Mouse (Mus musculus) heart, embryonic 11.5 days (tissue): ENCODE results near the gene Mrgprx2. TPM values are rescaled to one million over a fixed set of nuclear protein-coding genes. Genes with fewer than 3 reads are reported as not detected.
"Not testable (repeated sequence)": the region's sequence is repeated elsewhere in the genome, so short reads cannot be mapped to it uniquely, and the experiment has no call there.

ENCODE experiments used
- ATAC-seq: fragments of 200-750 bp; cut with Nextera tagmentation; replicated peaks from 2 replicates; pipeline ENCODE4 v1.8.0; 2017; ENCODE audit warnings: moderate library complexity; ENCODE audit not compliant: insufficient number of reproducible peaks, low FRiP score, low TSS enrichment
- H3K27ac ChIP-seq: fragments of 300-500 bp; sonication (generic); 2 replicates; pipeline ENCODE4 v1.5.1; 2014; ENCODE audit warnings: mild to moderate bottlenecking, low read depth, low read length
- H3K27me3 ChIP-seq: fragments of 300-500 bp; sonication (generic); 2 replicates; pipeline ENCODE4 v1.6.1; 2014; ENCODE audit warnings: mild to moderate bottlenecking, low read length, mixed read lengths; ENCODE audit not compliant: control insufficient read depth, insufficient read depth
- H3K36me3 ChIP-seq: fragments of 300-500 bp; sonication (generic); 2 replicates; pipeline ENCODE4 v1.6.1; 2014; ENCODE audit warnings: mild to moderate bottlenecking, low read length, moderate library complexity, mixed read lengths; ENCODE audit not compliant: control insufficient read depth, insufficient read depth
- H3K4me1 ChIP-seq: fragments of 300-500 bp; sonication (generic); 2 replicates; pipeline ENCODE4 v1.6.1; 2014; ENCODE audit warnings: low read length; ENCODE audit not compliant: control insufficient read depth, insufficient read depth
- H3K4me2 ChIP-seq: fragments of 300-500 bp; sonication (generic); 2 replicates; pipeline ENCODE4 v1.6.1; 2014; ENCODE audit warnings: mild to moderate bottlenecking, moderate library complexity
- H3K4me3 ChIP-seq: fragments of 300-500 bp; sonication (generic); 2 replicates; pipeline ENCODE4 v1.5.1; 2014; ENCODE audit warnings: low read depth, low read length
- H3K9ac ChIP-seq: fragments of 300-500 bp; sonication (generic); 2 replicates; pipeline ENCODE4 v1.6.1; 2014; ENCODE audit warnings: mild to moderate bottlenecking, low read depth, low read length, moderate library complexity
- H3K9me3 ChIP-seq: fragments of 300-500 bp; sonication (generic); replicated peaks from 2 replicates; pipeline ENCODE4 v1.6.1; 2016; ENCODE audit warnings: low read length; ENCODE audit not compliant: control insufficient read depth
- WGBS: fragments of 180-500 bp; shearing (Covaris S2); extraction: QIAGEN DNeasy Blood & Tissue Kit; methylation state at CpG from one replicate; pipeline ENCODE4 v1.1.7; 2014; ENCODE audit not compliant: insufficient replicate concordance; 5-methylcytosine and 5-hydroxymethylcytosine counted together
- polyA plus RNA-seq: library from polyadenylated mRNA; unstranded; fragments of >200 nt; fragmentation: Nextera tagmentation; extraction: Ambion mirVana; gene quantifications from 2 replicates; pipeline ENCODE4 v1.2.1, GENCODE M21; 2014

Mrgprx2 gene
- not detected in 2 replicates for polyA plus RNA-seq

- Histone ChIP-seq H3K9me3 (peaks cover 5% of the 10 kb centered on the region), H3K27ac (no peak within 1 kb of the TSS), H3K4me1 (no peaks in the 10 kb centered on the region), H3K9ac (no peak within 1 kb of the TSS), H3K4me2 (no peak within 1 kb of the TSS), H3K36me3 (no peaks in the 10 kb centered on the region), H3K27me3 (no peaks in the 10 kb centered on the region), H3K4me3 (no peak within 1 kb of the TSS)
- no peak for ATAC-seq
These were observed at the start of gene Mrgprx2 for GRCm38 (mm10) chr7:48499221-48499620. Gene Mrgprx2 (minus strand): TSS chr7:48499321.

GRCm38 (mm10) chr7:48456242-48456641 is 42.9 kb downstream of the Mrgprx2 start, which contains the start of gene Mrgprb1:
Gene Mrgprb1 (minus strand): TSS chr7:48456342.
- H3K9ac ChIP-seq, result no peak within 1 kb of the TSS
- H3K9me3 ChIP-seq, result peaks cover 9% of the 10 kb centered on the region
- H3K27me3 ChIP-seq, result no peaks in the 10 kb centered on the region
- no peaks in the 10 kb centered on the region for H3K4me1 ChIP-seq
- no peak within 1 kb of the TSS for H3K4me3 ChIP-seq
- 78% methylated on average over 3 of the region's 3 CpGs for WGBS
- ATAC-seq, result no peak
- no peak within 1 kb of the TSS for H3K4me2 ChIP-seq
- H3K36me3 ChIP-seq, result no peaks in the 10 kb centered on the region
- no peak within 1 kb of the TSS for H3K27ac ChIP-seq

- Histone ChIP-seq H3K4me2 (no peak overlapping the region), H3K36me3 (no peaks in the 10 kb centered on the region), H3K27ac (no peak overlapping the region), H3K4me3 (no peak overlapping the region), H3K27me3 (no peaks in the 10 kb centered on the region), H3K9me3 (peaks cover 7% of the 10 kb centered on the region), H3K4me1 (no peaks in the 10 kb centered on the region), H3K9ac (no peak overlapping the region)
- WGBS, result 46% methylated on average over 3 of the region's 3 CpGs
- ATAC-seq, result no peak
These were observed 62.5 kb downstream of the Mrgprx2 start for GRCm38 (mm10) chr7:48436581-48436980.

GRCm38 (mm10) chr7:48435936-48436335 is 63.2 kb downstream of the Mrgprx2 start:
- not testable (repeated sequence) for ATAC-seq, H3K4me3 ChIP-seq, H3K9ac ChIP-seq

More at GRCm38 (mm10) chr7:48435936-48436335, 63.2 kb downstream of the Mrgprx2 start:
- H3K4me1 ChIP-seq, H3K36me3 ChIP-seq, H3K4me2 ChIP-seq, H3K27me3 ChIP-seq, H3K27ac ChIP-seq, H3K9me3 ChIP-seq: not testable (repeated sequence)
- WGBS, result 70% methylated on average over 3 of the region's 3 CpGs

Other genes with a start within 250 kb of the Mrgprx2 start
- gene Mrgprb8, start 110.8 kb downstream of the Mrgprx2 start, polyA plus RNA-seq, result not detected in 2 replicates
- not detected in 2 replicates for gene Mrgprb1, start 43.0 kb downstream of the Mrgprx2 start, polyA plus RNA-seq
- not detected in 2 replicates for gene Mrgprb2, start 58.8 kb upstream of the Mrgprx2 start, polyA plus RNA-seq
- not detected in 2 replicates for gene Mrgprb3, start 144.5 kb upstream of the Mrgprx2 start, polyA plus RNA-seq